ENCODE assay signal across 12 mouse cellular contexts in genomic region chr14:120803191-120803590, GRCm38 (mm10).
DNase-seq lines count a peak whose midpoint lies in the region; ATAC-seq and TF ChIP-seq lines count a peak whose summit lies in the region.
"Had no signal": no experiment of that assay in that cellular context is flagged by ENCODE, and none has a peak within 500 bp of the region (broad histone marks: within the 10 kb centered on the region; RNA-seq: fewer than 3 reads in every experiment).

No protein-coding gene starts in this region.

- no peaks in the 10 kb centered on the region for H3K4me1 ChIP-seq in heart, embryonic 11.5 days (ENCODE audit: control insufficient read depth, insufficient read depth, low read length)
- H3K4me1 ChIP-seq in lung, postnatal 0 days (ENCODE audit: insufficient read depth, low read depth, low read length), result peaks cover 4% of the 10 kb centered on the region; the same call in 1 of the 2 replicates
- H3K4me1 ChIP-seq in forebrain, embryonic 13.5 days, result peaks cover 18% of the 10 kb centered on the region
- H3K4me1 ChIP-seq in midbrain, embryonic 14.5 days (ENCODE audit: control insufficient read depth, insufficient read depth, low read length), result 0 out of 2 replicates have a peak, but pooled peaks cover 13% of the 10 kb centered on the region

- no peaks in the 10 kb centered on the region for H3K27me3 ChIP-seq in heart, embryonic 11.5 days (ENCODE audit: control insufficient read depth, insufficient read depth, low read length)
- H3K27me3 ChIP-seq in lung, postnatal 0 days (replicated peaks; ENCODE audit: insufficient read depth, low read length), result no peaks in the 10 kb centered on the region
- H3K27me3 ChIP-seq in forebrain, embryonic 13.5 days, result no peaks in the 10 kb centered on the region
- H3K27me3 ChIP-seq in midbrain, embryonic 14.5 days (ENCODE audit: control insufficient read depth, insufficient read depth, low read length), result no peaks in the 10 kb centered on the region

- no peak for TF ChIP-seq CTCF in lung, postnatal 0 days (IDR thresholded peaks at IDR 0.05)

- H3K9me3 ChIP-seq in heart, embryonic 11.5 days (replicated peaks; ENCODE audit: control insufficient read depth, low read length), result no peaks in the 10 kb centered on the region
- H3K9me3 ChIP-seq in lung, postnatal 0 days (ENCODE audit: low read length), result no peaks in the 10 kb centered on the region
- 0 out of 2 replicates have a peak, but pooled peaks cover 4% of the 10 kb centered on the region for H3K9me3 ChIP-seq in forebrain, embryonic 13.5 days (replicated peaks)
- H3K9me3 ChIP-seq in midbrain, embryonic 14.5 days (ENCODE audit: control insufficient read depth, low read length), result no peaks in the 10 kb centered on the region

- H3K36me3 ChIP-seq in heart, embryonic 11.5 days (ENCODE audit: control insufficient read depth, insufficient read depth, low read length), result no peaks in the 10 kb centered on the region
- no peaks in the 10 kb centered on the region for H3K36me3 ChIP-seq in lung, postnatal 0 days (ENCODE audit: insufficient read depth, low read length)
- no peaks in the 10 kb centered on the region for H3K36me3 ChIP-seq in forebrain, embryonic 13.5 days (ENCODE audit: poor library complexity, severe bottlenecking)
- H3K36me3 ChIP-seq in midbrain, embryonic 14.5 days (ENCODE audit: control insufficient read depth, insufficient read depth, low read length), result no peaks in the 10 kb centered on the region

- no peak overlapping the region for H3K27ac ChIP-seq in heart, embryonic 11.5 days (ENCODE audit: low read depth, low read length)
- 0 out of 2 replicates have a peak overlapping the region, but pooled peaks have one; percentile 86 for H3K27ac ChIP-seq in lung, postnatal 0 days (ENCODE audit: low read length)
- H3K27ac ChIP-seq in forebrain, embryonic 13.5 days, result peak overlapping the region; percentile 10; the same call in 1 of the 2 replicates
- H3K27ac ChIP-seq in midbrain, embryonic 14.5 days (replicated peaks; ENCODE audit: low read depth, low read length), result no peak overlapping the region
- H3K27ac ChIP-seq: left cerebral cortex, adult 2 months had no signal

- peak overlapping the region; percentile 55 for H3K4me2 ChIP-seq in heart, embryonic 11.5 days
- H3K4me2 ChIP-seq in lung, postnatal 0 days (replicated peaks; ENCODE audit: low read depth, low read length), result no peak overlapping the region; the same call in 1 of the 2 replicates
- H3K4me2 ChIP-seq in forebrain, embryonic 13.5 days, result peak overlapping the region; percentile 55
- H3K4me2 ChIP-seq in midbrain, embryonic 14.5 days (ENCODE audit: low read length), result peak overlapping the region; percentile 47

- 64% methylated on average over 6 of the region's 6 CpGs for WGBS in heart, embryonic 11.5 days (ENCODE audit: insufficient replicate concordance)
- WGBS in lung, postnatal 0 days, result 80% methylated on average over 6 of the region's 6 CpGs
- WGBS in forebrain, embryonic 13.5 days, result 24% methylated on average over 6 of the region's 6 CpGs
- WGBS in midbrain, embryonic 14.5 days, result 20% methylated on average over 6 of the region's 6 CpGs

- intact Hi-C loops in heart, postnatal 10 days (cut with DNase I), result no loop called here

- no peak overlapping the region for H3K9ac ChIP-seq in heart, embryonic 11.5 days (ENCODE audit: low read depth, low read length)
- H3K9ac ChIP-seq in lung, postnatal 0 days (replicated peaks; ENCODE audit: low read depth), result no peak overlapping the region
- no peak overlapping the region for H3K9ac ChIP-seq in forebrain, embryonic 13.5 days
- H3K9ac ChIP-seq in midbrain, embryonic 14.5 days (replicated peaks; ENCODE audit: low read length), result no peak overlapping the region

- TF ChIP-seq EP300 in lung, postnatal 0 days (IDR thresholded peaks at IDR 0.05), result no peak

- no peak for DNase-seq in heart, postnatal 10 days
- no peak for DNase-seq in lung, postnatal 0 days (ENCODE audit: low spot score)
- DNase-seq in lung, postnatal 10 days, result no peak
- DNase-seq in midbrain, embryonic 14.5 days, result no peak
- DNase-seq in adrenal gland, adult 18-20 months (ENCODE audit: low spot score in 2 of 2), result no peak
- DNase-seq in left cerebral cortex, adult 18-20 months (ENCODE audit: low spot score in 2 of 2), result no peak
- DNase-seq: kidney, postnatal 14 days; lung, adult 18-20 months; thymus, postnatal 14 days had no signal

- ATAC-seq in heart, embryonic 11.5 days (replicated peaks; ENCODE audit: insufficient number of reproducible peaks, low FRiP score, low TSS enrichment), result no peak
- ATAC-seq in lung, postnatal 0 days, result no peak
- no peak for ATAC-seq in forebrain, embryonic 13.5 days
- ATAC-seq in midbrain, embryonic 14.5 days (ENCODE audit: low FRiP score, low TSS enrichment), result 0 out of 2 replicates have a peak, but pooled peaks have one; percentile 21

- H3K4me3 ChIP-seq in heart, embryonic 11.5 days (ENCODE audit: low read depth, low read length), result no peak overlapping the region; the same call in 1 of the 2 replicates
- H3K4me3 ChIP-seq in lung, postnatal 0 days (ENCODE audit: low read depth, low read length), result no peak overlapping the region
- peak overlapping the region; percentile 16 for H3K4me3 ChIP-seq in forebrain, embryonic 13.5 days
- H3K4me3 ChIP-seq in midbrain, embryonic 14.5 days (replicated peaks; ENCODE audit: low read depth, low read length), result no peak overlapping the region
- H3K4me3 ChIP-seq: left cerebral cortex, adult 2 months had no signal

Comparison
In these comparisons a context has a peak if more than half of its experiments do, and no peak if none do; other contexts are left out.
1. H3K27ac ChIP-seq: peak in lung, postnatal 0 days (single experiment) and forebrain, embryonic 13.5 days (single experiment); none in heart, embryonic 11.5 days (single experiment) and midbrain, embryonic 14.5 days (single experiment).